Mouse (Mus musculus) monocyte, adult 2 months (primary cell): ENCODE results near the gene Bicra.

Experiments used
- DNase-seq, 2 experiments: peaks; one replicate each; pipeline ENCODE4 v3.0.0; 2022; ENCODE audit warnings: low spot score in 2 of 2, low read depth in 1 of 2

Gene Bicra

GRCm38 (mm10) chr7:16047338-16048146, at the start of gene Bicra:
Gene Bicra (minus strand): TSS chr7:16047921.
- DNase-seq: peak in 1 of 2 experiments; percentile 75

- no peak for DNase-seq
Measured at GRCm38 (mm10) chr7:16094592-16094991, 46.9 kb upstream of the Bicra start.

- no peak for DNase-seq
Measured at GRCm38 (mm10) chr7:16087587-16087986, 39.9 kb upstream of the Bicra start.

GRCm38 (mm10) chr7:16083361-16083760, 35.6 kb upstream of the Bicra start:
- DNase-seq: no peak

GRCm38 (mm10) chr7:16080581-16080980, 32.9 kb upstream of the Bicra start:
- DNase-seq: no peak

- no peak for DNase-seq
Measured at GRCm38 (mm10) chr7:16079947-16080346, 32.2 kb upstream of the Bicra start.

- no peak for DNase-seq
Measured at GRCm38 (mm10) chr7:16071906-16072305, 24.2 kb upstream of the Bicra start.

GRCm38 (mm10) chr7:16070846-16071245, 23.1 kb upstream of the Bicra start:
- DNase-seq: no peak

- no peak for DNase-seq
Measured at GRCm38 (mm10) chr7:16063490-16063889, 15.8 kb upstream of the Bicra start.

GRCm38 (mm10) chr7:16062099-16062420, 14.3 kb upstream of the Bicra start:
- no peak for DNase-seq

- DNase-seq: no peak
Measured at GRCm38 (mm10) chr7:16061219-16062098, 13.7 kb upstream of the Bicra start, which contains the start of gene Zfp541. Gene Zfp541 (plus strand): TSS chr7:16061814.

- DNase-seq: no peak
Measured at GRCm38 (mm10) chr7:16057136-16057534, 9.4 kb upstream of the Bicra start.

GRCm38 (mm10) chr7:16056459-16057135, 8.9 kb upstream of the Bicra start:
- no peak for DNase-seq

- DNase-seq: no peak
Measured at GRCm38 (mm10) chr7:16055665-16056064, 7.9 kb upstream of the Bicra start.

GRCm38 (mm10) chr7:16054966-16055365, 7.2 kb upstream of the Bicra start:
- no peak for DNase-seq

- no peak for DNase-seq
Measured at GRCm38 (mm10) chr7:16053105-16053504, 5.4 kb upstream of the Bicra start.

- peak; percentile 85 to 89 for DNase-seq
Measured at GRCm38 (mm10) chr7:16052684-16053083, 5.0 kb upstream of the Bicra start.

- peak in 1 of 2 experiments; percentile 63 for DNase-seq
Measured at GRCm38 (mm10) chr7:16051883-16052595, 4.3 kb upstream of the Bicra start.

- DNase-seq: no peak
Measured at GRCm38 (mm10) chr7:16050600-16050999, 2.9 kb upstream of the Bicra start.

GRCm38 (mm10) chr7:16049576-16049915, 1.8 kb upstream of the Bicra start:
- peak in 1 of 2 experiments; percentile 32 for DNase-seq
